Mouse (Mus musculus): ENCODE data around the gene Wdr41.

GRCm38 (mm10) chr13:95055742-95056388, 79.7 kb downstream of the Wdr41 start:
- TF ChIP-seq EP300 (IDR thresholded peaks at IDR 0.05; ENCODE audit: low read depth) (no peak), CTCF (IDR thresholded peaks at IDR 0.05; ENCODE audit: low read depth) (no peak)

Measured in liver, postnatal 0 days (tissue).